Mouse (Mus musculus) heart, embryonic 12.5 days (tissue): ENCODE results near the gene Nipsnap3a. TPM values are rescaled to one million over a fixed set of nuclear protein-coding genes. Genes with fewer than 3 reads are reported as not detected.

ENCODE experiments used
- ATAC-seq: fragments of 200-750 bp; cut with Nextera tagmentation; 2 replicates; pipeline ENCODE4 v1.8.0; 2017; ENCODE audit warnings: moderate TSS enrichment, moderate library complexity; ENCODE audit not compliant: insufficient number of reproducible peaks, low FRiP score
- H3K27ac ChIP-seq: fragments of 300-500 bp; sonication (generic); 2 replicates; pipeline ENCODE4 v1.5.1; 2016; ENCODE audit warnings: mild to moderate bottlenecking, moderate library complexity; ENCODE audit not compliant: poor library complexity, severe bottlenecking
- H3K27me3 ChIP-seq: fragments of 300-500 bp; sonication (generic); replicated peaks from 2 replicates; pipeline ENCODE4 v1.6.1; 2016; ENCODE audit warnings: mild to moderate bottlenecking, moderate library complexity
- H3K36me3 ChIP-seq: fragments of 300-500 bp; sonication (generic); 2 replicates; pipeline ENCODE4 v1.6.1; 2016; ENCODE audit warnings: mild to moderate bottlenecking, moderate library complexity
- H3K4me1 ChIP-seq: fragments of 300-500 bp; sonication (generic); replicated peaks from 2 replicates; pipeline ENCODE4 v1.6.1; 2016; ENCODE audit warnings: mild to moderate bottlenecking
- H3K4me2 ChIP-seq: fragments of 300-500 bp; sonication (generic); 2 replicates; pipeline ENCODE4 v1.6.1; 2016; ENCODE audit warnings: mild to moderate bottlenecking, moderate library complexity
- H3K4me3 ChIP-seq: fragments of 300-500 bp; sonication (generic); 2 replicates; pipeline ENCODE4 v1.5.1; 2016; ENCODE audit warnings: mild to moderate bottlenecking
- H3K9ac ChIP-seq: fragments of 300-500 bp; sonication (generic); 2 replicates; pipeline ENCODE4 v1.6.1; 2016; ENCODE audit warnings: mild to moderate bottlenecking, moderate library complexity
- H3K9me3 ChIP-seq: fragments of 300-500 bp; sonication (generic); replicated peaks from 2 replicates; pipeline ENCODE4 v1.6.1; 2016; ENCODE audit warnings: mild to moderate bottlenecking, moderate library complexity
- WGBS: fragments of 180-500 bp; shearing (Covaris S2); methylation state at CpG from one replicate; pipeline ENCODE4 v1.1.7; 2016; 5-methylcytosine and 5-hydroxymethylcytosine counted together
- polyA plus RNA-seq: library from polyadenylated mRNA; unstranded; fragments of >200 nt; fragmentation: Nextera tagmentation; extraction: Ambion mirVana; gene quantifications from 2 replicates; pipeline ENCODE4 v1.2.1, GENCODE M21; 2016

Nipsnap3a gene
- polyA plus RNA-seq, 1 experiment from 2014 or later: not detected

GRCm38 (mm10) chr4:53011732-53012361 lies 22.8 kb downstream of the Nipsnap3a start, which contains the start of gene Nipsnap3b:
Gene Nipsnap3b (plus strand): TSS chr4:53011880.
- Histone ChIP-seq H3K4me3 (peak within 1 kb of the TSS; percentile 65), H3K36me3 (peaks cover 22% of the 10 kb centered on the region), H3K27me3 (no peaks in the 10 kb centered on the region), H3K4me2 (peak within 1 kb of the TSS; percentile 67), H3K4me1 (peaks cover 6% of the 10 kb centered on the region; the same call in 1 of the 2 replicates), H3K9ac (peak within 1 kb of the TSS; percentile 72), H3K9me3 (peaks cover 8% of the 10 kb centered on the region), H3K27ac (peak within 1 kb of the TSS; percentile 62)
- peak; percentile 97 for ATAC-seq
- under 1% methylated on average over 63 of the region's 63 CpGs for WGBS

- peaks cover 6% of the 10 kb centered on the region; the same call in 1 of the 2 replicates for H3K4me1 ChIP-seq
- H3K9me3 ChIP-seq: peaks cover 11% of the 10 kb centered on the region
- H3K36me3 ChIP-seq: peaks cover 38% of the 10 kb centered on the region
- no peak overlapping the region for H3K4me2 ChIP-seq
- no peaks in the 10 kb centered on the region for H3K27me3 ChIP-seq
- H3K4me3 ChIP-seq: no peak overlapping the region
- H3K27ac ChIP-seq: no peak overlapping the region
- 95% methylated on average over 7 of the region's 7 CpGs for WGBS
- H3K9ac ChIP-seq: no peak overlapping the region
- no peak for ATAC-seq
Observed at GRCm38 (mm10) chr4:53014421-53014820, 25.3 kb downstream of the Nipsnap3a start.

- H3K27me3 ChIP-seq: no peaks in the 10 kb centered on the region
- WGBS: 90% methylated on average over 3 of the region's 3 CpGs
- H3K9ac ChIP-seq: no peak overlapping the region
- peaks cover 11% of the 10 kb centered on the region for H3K9me3 ChIP-seq
- H3K4me1 ChIP-seq: peaks cover 6% of the 10 kb centered on the region; the same call in 1 of the 2 replicates
- H3K4me2 ChIP-seq: no peak overlapping the region
- H3K4me3 ChIP-seq: no peak overlapping the region
- peaks cover 44% of the 10 kb centered on the region for H3K36me3 ChIP-seq
- no peak for ATAC-seq
- no peak overlapping the region for H3K27ac ChIP-seq
Observed at GRCm38 (mm10) chr4:53015024-53015423, 26.0 kb downstream of the Nipsnap3a start.

- H3K9me3 ChIP-seq: peaks cover 11% of the 10 kb centered on the region
- peaks cover 68% of the 10 kb centered on the region for H3K36me3 ChIP-seq
- WGBS: 86% methylated on average over 1 of the region's 1 CpGs
- no peak overlapping the region for H3K4me3 ChIP-seq
- H3K27me3 ChIP-seq: no peaks in the 10 kb centered on the region
- no peak overlapping the region for H3K9ac ChIP-seq
- no peaks in the 10 kb centered on the region for H3K4me1 ChIP-seq
- no peak overlapping the region for H3K27ac ChIP-seq
- H3K4me2 ChIP-seq: no peak overlapping the region
- ATAC-seq: no peak
Observed at GRCm38 (mm10) chr4:53018392-53018791, 29.3 kb downstream of the Nipsnap3a start.

GRCm38 (mm10) chr4:53023189-53023925 lies 34.3 kb downstream of the Nipsnap3a start:
- WGBS: 70% methylated on average over 14 of the region's 14 CpGs

GRCm38 (mm10) chr4:53024397-53024796 lies 35.3 kb downstream of the Nipsnap3a start:
- no peak for ATAC-seq
- Histone ChIP-seq H3K9me3 (peaks cover 5% of the 10 kb centered on the region; the same call in 1 of the 2 replicates), H3K36me3 (peaks cover 46% of the 10 kb centered on the region), H3K4me3 (no peak overlapping the region), H3K4me2 (no peak overlapping the region), H3K27me3 (no peaks in the 10 kb centered on the region), H3K27ac (no peak overlapping the region), H3K4me1 (no peaks in the 10 kb centered on the region), H3K9ac (no peak overlapping the region)
- WGBS: 84% methylated on average over 4 of the region's 4 CpGs

More at GRCm38 (mm10) chr4:53023189-53023925, 34.3 kb downstream of the Nipsnap3a start:
- Histone ChIP-seq H3K4me2 (no peak overlapping the region), H3K9ac (no peak overlapping the region), H3K27ac (no peak overlapping the region), H3K36me3 (peaks cover 51% of the 10 kb centered on the region), H3K9me3 (peaks cover 5% of the 10 kb centered on the region; the same call in 1 of the 2 replicates), H3K4me3 (no peak overlapping the region), H3K4me1 (no peaks in the 10 kb centered on the region), H3K27me3 (no peaks in the 10 kb centered on the region)
- ATAC-seq: no peak

- Histone ChIP-seq H3K9me3 (peaks cover 5% of the 10 kb centered on the region; the same call in 1 of the 2 replicates), H3K4me1 (no peaks in the 10 kb centered on the region), H3K4me2 (no peak overlapping the region), H3K4me3 (no peak overlapping the region), H3K9ac (no peak overlapping the region), H3K27me3 (no peaks in the 10 kb centered on the region), H3K27ac (no peak overlapping the region), H3K36me3 (peaks cover 22% of the 10 kb centered on the region)
- WGBS: 63% methylated on average over 3 of the region's 3 CpGs
- no peak for ATAC-seq
Observed at GRCm38 (mm10) chr4:53027811-53028210, 38.7 kb downstream of the Nipsnap3a start.

GRCm38 (mm10) chr4:53030326-53030948 lies 41.4 kb downstream of the Nipsnap3a start:
- Histone ChIP-seq H3K4me2 (no peak overlapping the region), H3K27ac (no peak overlapping the region), H3K36me3 (peaks cover 8% of the 10 kb centered on the region; the same call in 1 of the 2 replicates), H3K27me3 (no peaks in the 10 kb centered on the region), H3K4me1 (no peaks in the 10 kb centered on the region), H3K9me3 (peaks cover 5% of the 10 kb centered on the region; the same call in 1 of the 2 replicates), H3K9ac (no peak overlapping the region), H3K4me3 (no peak overlapping the region)
- WGBS: 58% methylated on average over 8 of the region's 8 CpGs
- ATAC-seq: no peak

GRCm38 (mm10) chr4:53043819-53044218 lies 54.7 kb downstream of the Nipsnap3a start:
- Histone ChIP-seq H3K27me3 (no peaks in the 10 kb centered on the region), H3K27ac (no peak overlapping the region), H3K4me1 (peaks cover 4% of the 10 kb centered on the region), H3K36me3 (peaks cover 32% of the 10 kb centered on the region), H3K4me3 (no peak overlapping the region), H3K4me2 (no peak overlapping the region), H3K9me3 (no peaks in the 10 kb centered on the region), H3K9ac (no peak overlapping the region)
- WGBS: 71% methylated on average over 8 of the region's 8 CpGs
- ATAC-seq: no peak

GRCm38 (mm10) chr4:53045807-53046206 lies 56.7 kb downstream of the Nipsnap3a start:
- H3K4me3 ChIP-seq: no peak overlapping the region
- H3K4me2 ChIP-seq: no peak overlapping the region
- no peaks in the 10 kb centered on the region for H3K9me3 ChIP-seq
- peaks cover 4% of the 10 kb centered on the region for H3K4me1 ChIP-seq
- ATAC-seq: no peak
- no peak overlapping the region for H3K9ac ChIP-seq
- H3K27ac ChIP-seq: no peak overlapping the region
- H3K36me3 ChIP-seq: peaks cover 34% of the 10 kb centered on the region
- WGBS: 80% methylated on average over 7 of the region's 7 CpGs
- H3K27me3 ChIP-seq: no peaks in the 10 kb centered on the region
